Mouse (Mus musculus) cerebellum, postnatal 10 days (tissue): ENCODE measurements around the gene Plxdc1.

Source experiments
- DNase-seq, 2 experiments: peaks; one replicate each; pipeline ENCODE4 v3.0.0; 2021; ENCODE audit warnings: mixed read lengths in 2 of 2

Plxdc1 gene

DNA sequence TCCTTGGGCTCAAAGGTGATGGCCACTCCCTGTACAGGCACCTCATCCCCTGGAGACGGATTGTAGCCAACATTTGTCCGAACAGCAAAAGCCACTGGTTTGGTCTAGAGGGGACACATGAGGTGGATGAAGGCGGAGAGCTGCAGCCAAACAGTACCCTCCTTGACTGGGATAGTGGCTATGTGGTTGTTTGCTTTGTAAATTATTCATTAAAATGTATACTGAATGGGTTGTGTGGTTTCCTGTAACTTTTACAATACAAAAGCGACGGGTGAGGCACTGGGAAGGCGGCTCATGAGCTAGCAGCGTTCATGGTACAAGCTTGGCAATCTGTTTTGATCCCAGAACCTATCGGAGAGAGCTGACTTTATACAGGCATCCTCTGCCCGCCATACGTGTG lies 26.6 kb upstream of the Plxdc1 start:
- no peak for DNase-seq

DNA sequence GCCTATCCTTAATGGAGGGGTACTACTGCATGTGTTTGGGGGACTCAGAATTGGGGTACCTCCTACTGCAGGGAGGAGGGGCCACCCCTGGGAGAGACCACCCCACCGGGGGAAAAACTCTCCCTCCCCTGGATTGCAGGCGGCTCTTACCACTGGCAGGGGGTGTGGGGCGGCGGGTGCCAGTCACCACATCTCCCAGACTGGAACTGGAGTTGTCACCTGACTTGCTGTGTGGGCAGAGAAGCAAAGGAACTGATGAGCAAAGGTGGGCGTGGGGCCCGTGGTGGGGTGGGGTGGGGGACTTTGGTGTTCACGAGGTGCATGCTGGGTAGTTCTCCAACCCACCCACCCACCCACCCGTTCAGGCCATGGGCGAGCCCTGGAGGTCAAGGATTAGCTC lies 25.5 kb upstream of the Plxdc1 start:
- DNase-seq: no peak

DNA sequence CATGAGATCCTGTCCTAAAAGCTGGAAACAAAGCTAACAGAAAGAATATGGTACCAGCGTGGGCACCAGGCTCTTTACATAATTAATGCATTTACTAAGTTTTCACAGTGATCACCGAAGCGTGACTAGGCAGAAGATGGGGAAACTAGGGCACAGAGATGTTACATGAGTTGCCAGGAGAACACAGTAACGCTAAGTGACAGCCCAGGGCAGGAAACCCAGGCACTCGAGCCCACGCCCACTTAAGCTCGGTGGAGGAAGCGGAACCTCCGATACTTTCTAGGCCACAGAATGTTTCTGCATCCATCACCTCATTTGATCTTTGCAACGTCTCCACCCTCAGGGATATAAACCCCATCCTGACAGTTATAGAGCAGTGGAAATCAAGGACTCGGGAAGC lies 21.8 kb upstream of the Plxdc1 start:
- DNase-seq: no peak

DNA sequence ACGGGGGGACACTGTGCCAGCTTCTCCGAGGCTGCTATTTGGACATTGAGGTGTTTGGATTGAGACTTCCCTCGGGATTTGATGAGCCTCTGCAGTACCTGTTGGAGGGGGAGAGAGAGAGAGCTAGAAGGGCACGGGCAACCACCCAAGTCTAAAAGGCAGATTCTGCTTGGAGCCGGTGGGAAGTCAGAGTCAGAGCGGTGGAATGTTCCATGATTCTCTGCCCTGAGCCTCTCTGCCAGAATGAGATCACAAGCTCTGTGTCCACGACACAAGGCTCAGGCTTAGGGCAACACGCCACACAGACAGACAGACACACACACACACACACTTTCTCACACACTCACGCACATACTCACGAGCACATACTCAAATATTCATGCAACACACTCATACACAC lies 19.4 kb upstream of the Plxdc1 start:
- DNase-seq: no peak

DNA sequence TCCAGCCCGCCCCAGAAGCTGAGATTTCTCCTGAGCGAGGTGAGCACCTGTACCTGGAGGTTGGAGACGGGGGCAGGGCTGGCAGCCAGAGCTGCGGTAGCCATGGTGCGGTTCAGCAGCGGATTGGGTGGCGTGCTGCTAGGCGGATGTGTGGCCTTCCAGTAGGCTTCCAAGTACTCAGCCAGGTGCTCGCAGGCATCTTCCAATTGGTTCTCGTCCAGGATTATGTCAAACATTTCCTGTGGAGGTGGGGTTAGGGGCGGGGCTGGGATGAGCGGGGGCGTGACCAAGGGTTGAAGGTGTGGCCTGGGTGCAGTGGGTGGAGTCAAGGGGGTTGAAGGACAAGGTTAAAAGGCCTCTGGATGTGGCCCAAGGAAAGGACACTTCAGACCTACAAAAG lies 18.8 kb upstream of the Plxdc1 start:
- peak in 1 of 2 experiments; percentile 54 for DNase-seq

DNA sequence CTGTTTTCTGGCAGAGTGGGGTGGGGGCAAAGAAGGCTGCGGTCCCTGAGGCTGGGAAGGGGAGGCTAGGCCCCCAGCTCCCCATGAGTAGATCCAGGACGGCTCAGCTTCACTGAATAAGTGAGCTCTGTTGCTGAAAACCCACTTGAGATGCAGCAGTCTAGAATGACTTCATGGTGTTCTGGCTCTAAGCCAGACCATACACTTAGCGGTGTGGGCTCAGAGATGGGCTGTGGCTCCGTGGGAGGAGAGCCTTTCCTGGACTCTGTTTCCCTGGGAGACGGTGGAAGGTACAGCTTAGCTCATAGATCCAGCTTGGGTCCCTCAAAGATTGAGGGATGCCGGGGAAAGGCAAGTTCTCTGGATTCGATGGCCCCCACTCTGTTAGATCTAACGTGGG lies 17.9 kb upstream of the Plxdc1 start:
- no peak for DNase-seq

DNA sequence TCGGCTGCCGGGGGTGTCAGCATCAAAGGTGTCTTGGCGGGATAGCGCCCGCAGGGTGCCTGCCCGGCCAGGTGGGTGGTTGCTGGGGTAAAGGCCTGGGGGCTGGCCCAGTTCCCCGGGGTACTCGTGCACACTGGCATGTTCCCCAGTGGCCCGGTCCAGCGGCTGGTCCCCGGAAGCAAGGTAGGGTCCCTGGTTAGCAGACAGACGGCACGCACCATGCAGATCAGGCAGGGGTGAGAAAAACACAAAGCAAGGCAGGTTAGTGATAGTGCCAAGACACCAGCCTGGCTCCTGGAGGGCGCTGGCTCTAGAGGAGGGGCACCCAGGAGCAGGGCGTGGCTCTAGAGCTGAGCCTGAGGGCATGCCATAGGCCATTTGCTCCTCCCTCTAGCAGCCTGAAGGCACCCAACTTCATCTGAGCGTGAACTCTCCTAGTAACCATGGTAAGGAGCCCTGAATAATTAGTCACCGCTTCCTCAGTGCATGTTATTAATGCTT lies 17.0 kb upstream of the Plxdc1 start:
- DNase-seq: no peak

DNA sequence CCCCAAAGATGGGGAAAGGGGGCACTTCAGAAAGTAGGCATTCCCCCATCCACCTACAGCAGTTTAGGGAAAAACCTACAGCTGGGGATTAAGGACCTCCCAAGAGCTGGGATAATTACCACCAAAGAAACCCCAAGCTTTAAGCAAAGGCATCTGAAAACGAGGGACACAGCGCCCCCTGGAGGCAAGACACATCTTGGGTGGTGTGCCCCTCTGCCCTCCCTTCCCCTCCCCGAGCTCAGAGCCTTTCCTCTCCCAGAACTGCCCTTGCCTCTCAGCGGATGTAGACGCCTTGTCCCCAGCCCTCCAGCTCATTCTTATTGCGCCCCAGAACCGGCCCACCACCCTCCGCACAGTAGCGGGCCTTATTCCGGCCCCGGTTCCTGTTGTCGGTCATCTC lies 16.4 kb upstream of the Plxdc1 start:
- DNase-seq: peak; percentile 89 to 95

DNA sequence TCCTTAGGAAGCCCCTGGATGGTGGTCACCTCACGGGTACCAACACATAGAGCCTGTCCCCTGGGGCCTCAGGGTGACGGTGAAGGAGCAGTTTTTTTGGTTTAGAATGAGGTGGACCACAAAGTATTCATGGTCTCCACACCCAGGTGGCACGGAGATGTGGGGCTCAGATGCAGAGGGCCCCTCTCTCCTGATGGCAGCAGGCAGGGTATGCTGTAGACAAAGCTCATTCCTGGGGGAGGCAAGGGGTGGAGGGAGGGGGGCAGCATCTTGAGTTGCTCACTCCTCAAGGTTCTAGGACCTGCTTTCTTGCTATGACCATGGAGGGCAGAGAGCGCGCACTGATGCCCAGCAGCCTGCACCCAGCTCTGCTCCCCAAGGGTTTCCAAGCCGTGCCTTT lies 15.7 kb upstream of the Plxdc1 start:
- no peak for DNase-seq

DNA sequence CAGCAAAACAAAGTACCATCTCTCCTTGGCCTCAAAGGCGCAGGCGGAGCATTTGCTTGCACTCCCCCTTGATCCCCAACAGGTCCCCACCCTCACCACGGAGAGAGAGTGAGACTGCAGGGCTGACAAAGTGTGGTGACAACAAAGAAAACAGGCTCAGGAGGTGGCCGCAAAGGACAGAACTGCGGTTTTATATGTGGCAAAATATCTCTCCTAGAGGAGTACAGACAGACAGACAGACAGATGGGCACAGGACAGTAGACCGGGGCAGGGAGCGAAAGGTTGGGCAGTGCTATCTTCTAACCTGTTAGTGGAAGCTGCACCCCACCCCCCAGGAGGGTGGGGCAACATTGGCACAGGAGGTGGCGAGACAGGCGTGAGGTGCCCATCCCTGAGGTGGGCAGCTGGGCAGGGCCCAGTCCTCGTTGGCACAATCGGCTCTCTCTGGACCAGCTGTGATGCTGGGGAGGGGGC lies 15.1 kb upstream of the Plxdc1 start:
- no peak for DNase-seq

DNA sequence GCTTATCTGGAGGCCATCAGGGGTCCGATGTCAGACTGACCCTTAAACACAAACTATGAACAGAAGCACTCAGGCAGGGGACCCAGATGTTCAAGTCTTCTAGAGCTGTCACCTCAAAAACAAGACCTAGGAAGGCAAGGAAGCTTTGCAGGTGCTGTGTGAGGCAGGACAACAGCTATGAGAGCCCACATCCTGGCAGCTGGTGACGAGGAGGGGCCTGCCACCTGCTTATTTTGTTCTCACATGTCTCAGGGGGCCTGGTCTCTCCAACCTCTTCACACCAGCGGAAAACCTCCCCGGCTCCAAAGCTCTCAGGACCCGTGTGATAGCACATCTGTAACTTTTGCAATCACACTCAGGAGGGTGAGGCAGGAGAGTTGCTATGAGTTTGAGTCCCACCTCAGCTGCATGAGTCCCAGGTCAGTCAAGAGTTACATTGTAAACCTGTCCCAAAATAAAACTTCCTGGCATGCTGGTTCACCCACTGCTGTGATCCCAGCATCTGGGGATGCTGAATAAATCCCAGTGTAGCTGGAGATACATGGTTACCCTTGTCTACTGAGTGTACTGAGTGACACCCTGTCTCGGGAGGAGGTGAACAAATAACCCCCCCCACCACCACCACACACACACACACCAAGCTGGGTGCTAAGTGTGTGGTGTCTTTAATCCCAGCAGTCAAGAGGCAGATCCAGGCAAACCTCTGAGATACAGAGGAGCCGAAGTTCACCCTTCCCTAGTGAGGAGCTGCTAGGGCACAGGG lies 14.3 kb upstream of the Plxdc1 start:
- DNase-seq: no peak

DNA sequence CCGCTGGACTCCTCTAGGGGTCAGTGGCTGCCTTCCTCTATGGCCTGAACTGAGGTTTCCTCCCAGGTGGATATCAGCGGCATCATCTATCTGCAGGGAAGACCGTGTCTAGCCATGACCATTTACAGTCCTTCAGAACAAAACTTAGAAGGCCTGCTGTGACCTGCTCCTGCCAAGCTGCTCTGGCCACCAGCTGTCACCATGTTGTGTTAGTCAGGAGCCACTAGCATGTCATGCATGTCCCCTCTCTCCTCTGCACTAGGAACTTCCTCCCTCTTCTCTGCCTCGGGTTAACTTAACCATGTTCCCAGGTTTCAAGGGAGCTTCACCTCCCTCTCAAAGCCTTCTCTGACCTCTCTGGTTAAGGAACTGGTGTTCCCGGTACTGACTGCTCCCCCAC lies 13.5 kb upstream of the Plxdc1 start:
- DNase-seq: no peak

DNA sequence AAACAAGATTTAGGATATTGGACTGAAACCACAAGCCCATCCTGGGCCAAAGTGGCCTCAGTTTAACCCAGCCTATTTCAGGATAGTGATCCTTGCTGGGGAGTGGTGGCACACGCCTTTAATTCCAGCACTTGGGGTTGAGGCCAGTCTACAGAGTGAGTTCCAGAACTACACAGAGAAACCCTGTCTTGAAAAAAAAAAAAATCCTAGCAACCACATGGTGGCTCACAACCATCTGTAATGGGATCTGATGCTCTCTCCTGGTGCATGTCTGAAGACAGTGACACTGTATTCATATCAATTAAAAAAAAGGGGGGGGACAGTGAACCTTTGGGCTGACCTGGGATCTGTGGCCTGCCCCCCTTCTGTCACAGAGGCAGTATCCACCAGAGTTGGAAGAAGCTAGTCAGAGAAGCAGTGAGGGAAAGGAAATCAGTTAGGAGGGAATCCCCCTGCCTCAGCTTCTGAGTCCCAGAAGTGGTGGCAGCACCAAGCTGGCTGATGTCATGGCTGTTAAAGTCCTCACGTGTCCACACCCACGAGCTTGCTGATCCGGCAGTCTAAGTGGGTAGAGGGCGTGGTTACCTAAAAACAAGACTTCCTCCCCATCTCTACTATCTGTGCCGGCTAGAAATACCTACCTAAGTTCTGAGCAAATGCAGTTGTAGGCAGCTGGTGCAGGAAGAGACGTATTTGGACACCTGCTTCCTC lies 12.8 kb upstream of the Plxdc1 start:
- DNase-seq: no peak

DNA sequence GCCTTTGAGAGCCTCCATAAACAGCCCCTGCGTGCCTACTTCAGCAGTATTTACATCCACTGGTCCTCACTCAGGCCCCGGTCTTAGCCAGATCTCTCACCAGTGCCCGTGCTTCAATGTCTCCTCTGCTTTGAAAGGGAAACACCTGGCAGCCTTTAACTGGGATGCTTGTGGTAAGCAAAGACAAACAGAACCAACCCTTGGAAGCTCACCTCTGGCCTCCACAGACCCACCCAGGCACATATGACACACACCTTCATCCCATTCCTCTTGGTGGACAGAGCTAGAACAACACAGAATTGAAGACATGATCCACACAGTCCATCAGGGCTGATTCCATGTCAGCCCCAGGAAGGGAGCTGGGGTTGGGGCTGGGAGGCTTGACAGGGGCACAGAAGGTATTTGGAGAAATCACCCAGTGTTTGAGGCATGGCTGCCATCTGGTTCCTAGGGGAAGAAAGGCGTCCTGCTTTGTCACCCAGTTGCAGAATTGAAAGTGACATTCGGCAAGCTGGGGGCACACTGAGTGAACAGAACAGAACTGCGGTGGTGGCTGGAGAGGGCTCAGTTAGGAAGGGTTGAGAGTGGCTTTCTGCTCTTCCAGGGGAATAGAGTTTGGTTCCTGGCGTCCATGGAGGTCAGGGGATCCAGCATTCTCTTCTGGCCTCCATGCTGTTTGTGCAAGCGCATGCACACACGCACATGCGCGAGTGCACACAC lies 12.0 kb upstream of the Plxdc1 start:
- DNase-seq: no peak

DNA sequence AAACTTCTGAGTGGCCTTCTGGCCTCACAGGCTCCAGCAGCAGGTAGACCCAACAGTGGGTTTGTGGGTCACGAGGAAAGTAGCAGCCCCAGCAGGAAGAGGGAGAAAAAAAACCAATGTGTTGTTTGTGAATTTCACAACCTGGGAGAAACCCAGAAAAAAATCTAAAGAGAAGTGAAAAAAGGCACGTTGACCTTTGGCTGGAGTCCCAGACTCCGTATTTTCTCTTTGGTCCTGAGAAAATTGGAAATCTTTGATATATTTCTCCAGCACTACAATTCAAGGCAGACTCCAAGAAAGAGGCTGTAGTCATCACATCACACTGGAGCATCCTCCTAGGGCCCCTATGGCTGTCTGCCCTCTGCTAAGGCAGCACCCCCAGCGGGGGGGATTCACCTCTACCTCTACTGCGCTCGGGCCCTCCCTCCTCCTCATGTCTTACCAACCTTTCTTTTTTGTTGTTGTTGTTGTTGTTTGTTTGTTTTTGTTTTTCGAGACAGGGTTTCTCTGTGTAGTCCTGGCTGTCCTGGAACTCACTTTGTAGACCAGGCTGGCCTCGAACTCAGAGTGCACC lies 11.2 kb upstream of the Plxdc1 start:
- DNase-seq: no peak

DNA sequence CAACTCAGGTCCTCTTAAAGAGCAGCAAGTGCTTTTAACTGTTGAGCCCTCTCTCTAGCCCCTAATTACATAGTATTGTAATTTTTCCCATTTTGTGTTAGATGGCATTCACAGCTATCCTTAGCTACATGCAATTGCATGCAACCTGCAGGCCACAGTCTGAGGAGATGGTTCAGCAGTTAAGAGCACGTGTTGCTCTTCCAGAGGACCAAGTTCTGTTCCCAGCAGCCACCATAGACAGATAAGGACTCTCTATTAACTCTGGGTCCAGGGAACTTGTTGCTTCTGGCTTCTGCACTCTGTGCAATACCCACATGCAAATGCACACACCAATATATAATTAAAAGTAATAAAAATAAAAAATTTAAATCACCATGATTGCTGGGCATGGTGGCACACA lies 10.4 kb upstream of the Plxdc1 start:
- DNase-seq: no peak

DNA sequence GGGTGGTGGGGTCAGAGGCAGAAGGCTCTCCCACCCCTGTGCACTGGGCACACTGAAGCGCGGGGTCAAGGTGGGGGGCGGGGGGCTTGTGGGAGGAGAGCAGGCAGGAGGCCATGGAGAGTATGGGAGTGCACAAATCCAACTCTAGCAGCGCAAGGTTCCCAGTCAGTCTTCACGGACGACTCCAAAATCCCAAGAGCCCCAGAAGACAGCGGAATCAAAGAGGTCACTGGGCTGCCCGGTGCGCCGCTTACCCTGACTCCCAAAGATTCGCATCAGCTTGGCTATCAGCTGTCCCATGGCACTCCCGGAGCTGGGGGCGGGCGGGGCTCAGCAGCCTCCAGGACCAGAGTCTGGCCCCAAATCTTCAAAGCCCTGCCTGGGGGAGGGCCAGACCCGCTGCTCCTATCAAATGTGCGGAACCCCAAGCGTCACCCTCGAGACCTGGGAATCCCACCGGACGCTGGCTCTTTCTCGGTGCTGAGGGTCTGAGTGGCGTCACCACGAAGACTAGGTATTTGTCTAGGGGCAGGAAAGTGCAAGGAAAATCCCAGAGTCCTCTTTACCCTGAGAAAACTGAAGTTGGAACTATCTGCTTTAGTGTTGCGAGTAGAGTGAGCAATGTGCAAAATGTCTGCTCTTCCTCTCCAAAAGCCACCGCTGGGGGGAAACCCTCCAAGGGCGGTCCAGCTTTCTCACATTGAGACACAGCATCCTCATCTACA lies 9.5 kb upstream of the Plxdc1 start, which contains the start of gene Arl5c:
Gene Arl5c, minus strand, starts transcription at position 618 of the 725 bp plus-strand sequence.
- peak; percentile 47 to 50 for DNase-seq

DNA sequence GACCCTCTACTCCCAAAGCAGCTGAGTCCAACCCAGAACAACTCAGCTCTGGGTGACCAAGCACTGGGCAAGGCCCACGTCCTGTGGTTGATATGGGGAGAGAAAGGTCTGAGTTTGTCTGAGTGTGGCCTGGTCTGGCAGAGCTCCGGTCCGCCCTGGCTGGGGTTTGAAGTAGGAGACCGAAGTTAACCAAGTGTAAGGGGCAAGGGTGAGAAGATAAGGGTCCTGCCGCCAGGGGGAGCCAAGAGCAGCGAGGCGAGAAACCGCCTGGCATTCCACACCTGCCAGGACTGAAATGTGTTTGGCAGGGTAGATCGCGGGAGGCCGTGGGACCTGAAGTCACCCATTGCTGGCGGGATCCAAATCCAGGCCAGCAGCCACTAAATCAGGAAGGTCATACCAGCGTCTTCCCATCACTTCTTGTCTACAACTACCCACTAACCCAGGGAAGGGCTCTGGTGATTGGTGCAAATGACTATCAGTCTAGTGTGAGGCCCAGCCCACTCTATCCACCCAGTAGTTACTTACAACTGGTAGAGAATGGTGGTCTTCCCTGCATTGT lies 8.4 kb upstream of the Plxdc1 start:
- peak; percentile 85 to 87 for DNase-seq

DNA sequence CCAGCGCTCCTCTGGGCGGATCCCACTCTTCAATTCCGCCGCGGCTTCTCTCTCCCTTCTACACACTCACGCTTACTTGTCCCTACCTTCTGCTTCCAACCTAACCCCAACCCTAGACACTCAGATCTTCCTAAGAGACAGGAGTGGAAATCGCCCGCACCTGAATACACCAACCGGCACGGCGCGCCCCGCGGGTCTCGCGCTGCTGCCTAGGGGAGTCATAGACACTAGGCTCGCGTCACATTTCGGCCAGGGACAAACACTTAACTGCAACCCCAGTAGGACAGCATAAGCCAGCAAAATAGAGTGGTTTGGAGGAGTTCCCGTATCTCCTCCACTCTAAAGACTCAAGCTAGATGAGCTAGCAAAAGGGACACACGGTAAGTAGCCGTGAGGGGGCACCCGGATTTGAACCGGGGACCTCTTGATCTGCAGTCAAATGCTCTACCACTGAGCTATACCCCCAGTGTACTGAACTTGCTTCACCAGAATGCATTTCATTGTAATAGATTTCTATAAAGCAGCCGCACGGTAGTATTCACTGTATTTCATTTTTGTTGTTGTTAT lies 2.4 kb upstream of the Plxdc1 start:
- DNase-seq: peak; percentile 92 to 93

DNA sequence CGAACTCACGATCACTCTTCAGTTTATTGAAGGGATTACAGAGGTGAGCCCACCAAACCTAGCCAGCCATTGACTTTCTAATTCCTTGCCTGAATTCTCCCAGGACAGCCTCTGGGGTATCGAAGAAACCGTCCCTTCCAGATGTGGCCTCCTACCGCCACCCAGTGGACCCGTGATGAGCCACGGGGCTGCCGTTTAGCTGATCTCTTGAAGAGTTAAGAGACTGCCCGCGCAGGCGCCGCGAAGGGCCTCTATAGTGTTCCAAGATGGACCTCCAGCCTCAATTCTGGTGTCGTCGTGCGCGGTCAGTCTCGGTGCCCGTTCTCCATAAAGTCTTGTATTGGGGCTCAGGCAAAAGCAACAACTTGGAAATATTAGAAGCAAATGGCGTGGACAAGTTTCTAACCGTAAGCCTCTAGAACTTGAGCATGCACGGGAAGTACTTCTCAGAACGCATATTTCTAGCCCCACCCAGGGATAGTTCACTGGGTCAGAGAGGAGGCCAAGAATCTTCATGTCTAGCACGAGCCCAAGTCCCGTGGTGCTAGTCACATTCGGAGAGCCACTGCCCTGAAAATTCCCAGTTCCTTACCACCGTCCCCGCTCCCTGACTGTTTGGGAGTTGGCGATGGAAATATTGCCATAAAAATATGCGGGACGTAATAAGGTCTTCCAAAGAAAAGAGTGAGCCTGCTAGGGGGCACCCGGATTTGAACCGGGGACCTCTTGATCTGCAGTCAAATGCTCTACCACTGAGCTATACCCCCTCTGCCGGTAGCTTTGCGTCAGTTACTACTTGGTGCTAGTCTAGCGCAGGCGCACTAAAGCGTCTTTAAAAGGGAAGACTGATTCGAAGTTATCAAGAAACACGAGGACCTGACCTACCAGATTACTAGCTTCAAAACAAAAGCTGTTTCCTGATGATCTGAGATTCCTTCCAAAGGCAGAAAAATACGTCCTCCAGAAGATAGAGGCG lies 1.6 kb upstream of the Plxdc1 start:
- DNase-seq: peak; percentile 95 to 97
